Mouse (Mus musculus) hindlimb bud, embryonic 11.5 days (tissue): Measurements from ENCODE around the gene Smoc2.

Source experiments
- DNase-seq: peaks from one replicate; pipeline ENCODE4 v3.0.0-alpha.2; 2012; ENCODE audit warnings: low read depth, low spot score; ENCODE audit errors: extremely low spot score

Smoc2 gene

GRCm38 (mm10) chr17:14343442-14343841 lies 64.1 kb downstream of the Smoc2 start:
- DNase-seq: no peak

GRCm38 (mm10) chr17:14345556-14345955 lies 66.2 kb downstream of the Smoc2 start:
- DNase-seq: no peak

- no peak for DNase-seq
Measured at GRCm38 (mm10) chr17:14346891-14347290, 67.6 kb downstream of the Smoc2 start.

GRCm38 (mm10) chr17:14349086-14349814 lies 69.9 kb downstream of the Smoc2 start:
- no peak for DNase-seq

GRCm38 (mm10) chr17:14353219-14354079 lies 74.1 kb downstream of the Smoc2 start:
- no peak for DNase-seq

GRCm38 (mm10) chr17:14361511-14361910 lies 82.2 kb downstream of the Smoc2 start:
- DNase-seq: no peak

- no peak for DNase-seq
Measured at GRCm38 (mm10) chr17:14370476-14370875, 91.2 kb downstream of the Smoc2 start.

- no peak for DNase-seq
Measured at GRCm38 (mm10) chr17:14371606-14372005, 92.3 kb downstream of the Smoc2 start.

GRCm38 (mm10) chr17:14372324-14373145 lies 93.2 kb downstream of the Smoc2 start:
- no peak for DNase-seq

GRCm38 (mm10) chr17:14378692-14379446 lies 99.6 kb downstream of the Smoc2 start:
- peak; percentile 16 for DNase-seq

- no peak for DNase-seq
Measured at GRCm38 (mm10) chr17:14379518-14379917, 100.2 kb downstream of the Smoc2 start.

- DNase-seq: no peak
Measured at GRCm38 (mm10) chr17:14379966-14380365, 100.7 kb downstream of the Smoc2 start.

GRCm38 (mm10) chr17:14380526-14380925 lies 101.2 kb downstream of the Smoc2 start:
- no peak for DNase-seq

GRCm38 (mm10) chr17:14381482-14381881 lies 102.2 kb downstream of the Smoc2 start:
- no peak for DNase-seq

- no peak for DNase-seq
Measured at GRCm38 (mm10) chr17:14383981-14384380, 104.7 kb downstream of the Smoc2 start.

GRCm38 (mm10) chr17:14384980-14385379 lies 105.7 kb downstream of the Smoc2 start:
- DNase-seq: no peak

GRCm38 (mm10) chr17:14387261-14387660 lies 108.0 kb downstream of the Smoc2 start:
- DNase-seq: no peak

GRCm38 (mm10) chr17:14392443-14392842 lies 113.1 kb downstream of the Smoc2 start:
- no peak for DNase-seq

- DNase-seq: no peak
Measured at GRCm38 (mm10) chr17:14394861-14395260, 115.6 kb downstream of the Smoc2 start.

- DNase-seq: no peak
Measured at GRCm38 (mm10) chr17:14397456-14397855, 118.2 kb downstream of the Smoc2 start.
